Mouse (Mus musculus) splenic B cell, adult 2 months (primary cell): Measurements from ENCODE around the gene Ankmy1.

Source experiments
- DNase-seq: peaks from one replicate; pipeline ENCODE4 v3.0.0-alpha.2; 2011; ENCODE audit warnings: low read depth, low spot score
- H3K27me3 ChIP-seq: 2 replicates; pipeline ENCODE4 v1.6.1; 2012; ENCODE audit warnings: mild to moderate bottlenecking, low read length, moderate library complexity, mixed read lengths; ENCODE audit not compliant: control insufficient read depth, poor library complexity, insufficient read depth, severe bottlenecking
- H3K36me3 ChIP-seq: 2 replicates; pipeline ENCODE4 v1.6.1; 2012; ENCODE audit warnings: mild to moderate bottlenecking, low read length, moderate library complexity, mixed read lengths; ENCODE audit not compliant: control insufficient read depth, poor library complexity, insufficient read depth, severe bottlenecking

The Ankmy1 gene

DNA sequence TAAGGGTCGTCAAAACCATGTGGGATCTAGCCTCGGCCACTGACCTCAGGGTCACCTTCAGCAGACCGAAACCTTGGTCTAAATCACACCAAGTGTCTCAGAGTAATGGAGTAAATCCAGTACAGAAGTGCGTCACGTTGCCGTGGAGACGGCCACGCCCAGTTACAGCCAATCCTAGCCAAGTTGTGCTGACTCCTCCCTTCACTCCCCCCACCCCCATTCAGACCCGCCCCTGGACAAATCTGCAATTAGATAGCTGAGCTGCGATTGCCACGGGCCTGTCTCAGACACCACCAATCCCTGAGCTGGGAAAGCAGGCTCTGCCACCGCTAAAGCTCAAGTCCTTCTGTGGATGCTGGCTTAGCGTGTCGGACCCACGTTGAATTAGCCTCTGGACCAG is at the start of gene Ankmy1:
Ankmy1 (minus strand) TSS at position 121 of the 400 bp plus-strand sequence.
- Histone ChIP-seq H3K36me3 (no peaks in the 10 kb centered on the region), H3K27me3 (no peaks in the 10 kb centered on the region)
- DNase-seq: peak; percentile 29

GRCm38 (mm10) chr1:92950607-92951006 is 47.9 kb upstream of the Ankmy1 start, which contains the start of gene Gpr35:
Gene Gpr35, plus strand, starts transcription at chr1:92950865.
- Histone ChIP-seq H3K27me3 (no peaks in the 10 kb centered on the region), H3K36me3 (no peaks in the 10 kb centered on the region)
- DNase-seq: no peak

DNA sequence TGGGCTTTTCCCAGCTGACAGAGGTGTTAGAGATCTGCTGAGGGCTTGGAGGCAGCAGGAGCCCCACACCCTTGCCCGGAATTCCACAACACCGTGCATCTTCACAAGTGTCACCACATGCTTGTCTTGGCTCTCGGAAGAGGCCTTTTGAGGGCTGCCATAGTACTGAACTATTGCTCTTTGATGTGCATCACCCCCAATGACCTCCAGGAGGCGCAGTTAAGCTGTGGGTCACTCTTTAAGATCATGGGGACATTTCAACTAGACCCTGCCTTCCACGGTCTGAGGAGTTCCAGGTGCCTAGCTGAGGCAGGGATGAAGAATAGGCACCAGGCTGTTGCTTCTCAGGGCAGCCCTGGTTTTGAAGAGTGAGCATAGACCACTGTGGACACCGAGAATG is 46.7 kb upstream of the Ankmy1 start:
- peak; percentile 41 for DNase-seq
- H3K27me3 ChIP-seq: no peaks in the 10 kb centered on the region
- no peaks in the 10 kb centered on the region; the same call in 1 of the 2 replicates for H3K36me3 ChIP-seq

GRCm38 (mm10) chr1:92947966-92948365 is 45.3 kb upstream of the Ankmy1 start:
- Histone ChIP-seq H3K36me3 (no peaks in the 10 kb centered on the region; the same call in 1 of the 2 replicates), H3K27me3 (no peaks in the 10 kb centered on the region)
- DNase-seq: no peak

- no peaks in the 10 kb centered on the region; the same call in none of the 2 replicates for H3K36me3 ChIP-seq
- no peaks in the 10 kb centered on the region for H3K27me3 ChIP-seq
- DNase-seq: no peak
These were observed 40.7 kb upstream of the Ankmy1 start for GRCm38 (mm10) chr1:92943219-92943989.

DNA sequence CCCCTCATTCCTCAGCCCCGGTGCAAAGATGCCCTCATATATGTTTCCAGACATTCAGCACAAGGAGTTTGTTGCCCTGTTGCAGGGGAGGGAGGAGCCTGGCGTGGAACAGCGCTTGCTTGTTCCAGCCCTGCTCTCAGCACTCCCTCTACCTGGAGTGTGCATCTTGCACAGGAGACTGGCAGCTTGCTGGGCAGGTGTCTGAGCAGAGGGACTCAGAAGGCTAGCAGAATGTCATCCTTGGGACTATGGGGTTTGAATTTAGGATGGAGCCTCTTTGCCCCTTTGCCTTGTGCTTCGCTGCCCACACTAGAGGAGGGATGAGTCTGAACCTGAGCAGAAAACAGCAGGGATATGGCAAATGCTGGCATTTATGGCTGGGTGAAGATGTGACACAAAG is 37.0 kb upstream of the Ankmy1 start:
- no peak for DNase-seq
- no peaks in the 10 kb centered on the region for H3K27me3 ChIP-seq
- no peaks in the 10 kb centered on the region; the same call in none of the 2 replicates for H3K36me3 ChIP-seq

DNA sequence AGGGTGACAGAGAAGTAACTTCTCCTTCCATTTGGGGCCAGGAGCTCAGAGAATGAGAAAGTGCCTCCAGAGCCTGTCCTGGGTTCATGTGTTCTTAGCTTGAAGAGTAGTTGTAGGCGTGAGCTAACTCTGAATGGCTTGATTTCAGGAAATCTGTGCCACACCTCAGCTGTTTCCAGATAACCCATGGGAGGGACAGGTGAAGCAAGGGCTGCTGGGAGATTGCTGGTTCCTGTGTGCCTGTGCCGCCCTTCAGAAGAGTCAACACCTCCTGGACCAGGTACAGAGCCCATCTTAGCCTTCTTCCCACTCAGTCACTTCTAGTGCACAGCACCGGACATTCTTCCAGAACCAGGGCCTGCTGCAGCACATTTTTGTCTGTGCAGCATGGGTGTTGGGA is 35.1 kb upstream of the Ankmy1 start:
- H3K36me3 ChIP-seq: no peaks in the 10 kb centered on the region; the same call in none of the 2 replicates
- no peaks in the 10 kb centered on the region for H3K27me3 ChIP-seq
- DNase-seq: no peak

DNA sequence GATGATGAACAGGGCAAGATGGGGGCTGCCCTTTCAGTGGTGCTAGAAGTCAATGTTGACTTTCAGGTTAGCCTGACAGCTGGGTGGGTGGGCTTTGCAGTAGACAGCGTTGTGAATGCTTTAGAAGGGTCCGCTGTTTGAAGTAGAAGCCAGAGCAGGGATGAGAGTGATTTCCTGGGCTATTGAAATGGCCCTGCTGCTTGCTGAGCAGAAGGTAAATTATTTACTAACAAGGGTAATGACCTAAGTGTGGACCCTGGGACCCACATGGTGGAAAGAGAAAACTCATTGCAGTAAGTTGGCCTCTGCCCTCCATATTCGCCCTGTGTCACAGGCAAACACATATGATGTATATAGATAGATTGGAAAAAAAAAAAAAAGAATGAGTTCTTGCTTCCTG is 33.8 kb upstream of the Ankmy1 start:
- no peak for DNase-seq
- H3K36me3 ChIP-seq: no peaks in the 10 kb centered on the region; the same call in 1 of the 2 replicates
- no peaks in the 10 kb centered on the region for H3K27me3 ChIP-seq

GRCm38 (mm10) chr1:92935977-92936376 is 33.3 kb upstream of the Ankmy1 start:
- H3K36me3 ChIP-seq: no peaks in the 10 kb centered on the region; the same call in 1 of the 2 replicates
- no peaks in the 10 kb centered on the region for H3K27me3 ChIP-seq
- DNase-seq: peak; percentile 17

GRCm38 (mm10) chr1:92935054-92935962 is 32.6 kb upstream of the Ankmy1 start:
- Histone ChIP-seq H3K27me3 (no peaks in the 10 kb centered on the region), H3K36me3 (no peaks in the 10 kb centered on the region; the same call in 1 of the 2 replicates)
- peak; percentile 9 for DNase-seq

GRCm38 (mm10) chr1:92934182-92934827 is 31.6 kb upstream of the Ankmy1 start, which contains the start of gene Capn10:
Gene Capn10, plus strand, starts transcription at chr1:92934376.
- no peaks in the 10 kb centered on the region for H3K27me3 ChIP-seq
- no peaks in the 10 kb centered on the region for H3K36me3 ChIP-seq
- peak; percentile 97 for DNase-seq

GRCm38 (mm10) chr1:92933611-92934010 is 30.9 kb upstream of the Ankmy1 start:
- H3K36me3 ChIP-seq: no peaks in the 10 kb centered on the region
- DNase-seq: peak; percentile 28
- no peaks in the 10 kb centered on the region for H3K27me3 ChIP-seq

DNA sequence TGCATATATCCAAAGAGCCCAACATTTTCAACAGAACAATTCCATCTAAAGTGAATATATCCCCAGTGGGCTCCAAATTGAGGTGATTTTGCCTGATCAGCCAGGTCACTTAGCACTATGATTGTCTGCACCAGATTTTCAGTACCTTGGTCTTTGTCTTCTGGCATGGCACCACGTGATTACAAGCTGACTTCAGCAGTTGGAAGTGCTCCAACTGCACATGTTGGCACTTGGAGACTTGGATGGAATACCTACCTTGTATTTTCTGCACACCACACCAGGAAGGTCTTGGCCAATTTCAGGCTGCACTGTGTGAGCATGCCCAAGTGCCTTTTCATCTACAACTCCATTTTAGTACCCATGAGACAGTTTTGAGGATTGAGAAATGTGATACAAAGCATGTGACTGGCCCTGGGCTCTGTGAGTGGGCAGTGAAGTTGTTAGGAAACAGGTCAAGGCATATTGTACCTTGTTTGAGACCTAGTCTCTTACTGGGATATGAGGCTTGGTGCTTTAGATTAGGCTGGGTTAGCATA is 27.5 kb upstream of the Ankmy1 start:
- H3K27me3 ChIP-seq: no peaks in the 10 kb centered on the region
- no peaks in the 10 kb centered on the region for H3K36me3 ChIP-seq
- no peak for DNase-seq

- Histone ChIP-seq H3K36me3 (peaks cover 10% of the 10 kb centered on the region), H3K27me3 (no peaks in the 10 kb centered on the region)
- DNase-seq: no peak
These were observed 18.8 kb upstream of the Ankmy1 start for GRCm38 (mm10) chr1:92921496-92921895.
